Mouse (Mus musculus): ENCODE data around the gene Nucks1. TPM values are rescaled to one million over a fixed set of nuclear protein-coding genes. Genes with fewer than 3 reads are reported as not detected.

Gene Nucks1
- polyA plus RNA-seq, 1 experiment: 14.3 TPM

GRCm38 (mm10) chr1:131982907-131983306 is 72.6 kb downstream of the Nucks1 start:
- peak; percentile 77 for DNase-seq
- Histone ChIP-seq H3K27me3 (replicated peaks; ENCODE audit: control insufficient read depth, insufficient read depth, low read length) (no peaks in the 10 kb centered on the region), H3K36me3 (ENCODE audit: control insufficient read depth, insufficient read depth, low read length) (no peaks in the 10 kb centered on the region), H3K27ac (ENCODE audit: insufficient read depth, low read depth, low read length) (no peak overlapping the region), H3K4me3 (ENCODE audit: insufficient read depth, low read depth, low read length) (no peak overlapping the region), H3K4me1 (ENCODE audit: control insufficient read depth, insufficient read depth, low read length) (no peaks in the 10 kb centered on the region)
- WGBS: 9% methylated on average over 5 of the region's 5 CpGs
- TF ChIP-seq POLR2A (IDR thresholded peaks at IDR 0.05; ENCODE audit: low read depth, low read length): no peak
- TF ChIP-seq CTCF (conservative IDR thresholded peaks at IDR 0.05; ENCODE audit: insufficient read depth, insufficient read length, low read depth, low read length): peak; percentile 96

- no peak overlapping the region for H3K4me3 ChIP-seq (ENCODE audit: insufficient read depth, low read depth, low read length)
- TF ChIP-seq POLR2A (IDR thresholded peaks at IDR 0.05; ENCODE audit: low read depth, low read length) (no peak), CTCF (conservative IDR thresholded peaks at IDR 0.05; ENCODE audit: insufficient read depth, insufficient read length, low read depth, low read length) (no peak)
- H3K4me1 ChIP-seq (ENCODE audit: control insufficient read depth, insufficient read depth, low read length): no peaks in the 10 kb centered on the region
- DNase-seq: no peak
- 79% methylated on average over 2 of the region's 2 CpGs for WGBS
- no peaks in the 10 kb centered on the region for H3K27me3 ChIP-seq (replicated peaks; ENCODE audit: control insufficient read depth, insufficient read depth, low read length)
- H3K27ac ChIP-seq (ENCODE audit: insufficient read depth, low read depth, low read length): no peak overlapping the region
- H3K36me3 ChIP-seq (ENCODE audit: control insufficient read depth, insufficient read depth, low read length): no peaks in the 10 kb centered on the region
Measured at GRCm38 (mm10) chr1:131983806-131984205, 73.5 kb downstream of the Nucks1 start.

Other genes starting within 250 kb of the Nucks1 start
- gene Rab7b, start 221.8 kb upstream of the Nucks1 start, polyA plus RNA-seq (2012; rRNA removed): 1.6 and 2.2 TPM in 2 replicates
- gene Slc26a9, start 166.5 kb upstream of the Nucks1 start, polyA plus RNA-seq (2012; rRNA removed): not detected in 2 replicates
- 26.3 and 27.7 TPM in 2 replicates for gene Pm20d1, start 113.2 kb upstream of the Nucks1 start, polyA plus RNA-seq (2012; rRNA removed)
- 22.4 and 27.8 TPM in 2 replicates for gene Slc41a1, start 83.0 kb upstream of the Nucks1 start, polyA plus RNA-seq (2012; rRNA removed)
- 27.0 and 33.8 TPM in 2 replicates for gene Rab29, start 43.3 kb upstream of the Nucks1 start, polyA plus RNA-seq (2012; rRNA removed)
- gene Slc45a3, start 52.4 kb downstream of the Nucks1 start, polyA plus RNA-seq (2012; rRNA removed): 30.5 and 37.8 TPM in 2 replicates
- gene Elk4, start 97.1 kb downstream of the Nucks1 start, polyA plus RNA-seq (2012; rRNA removed): 18.4 and 27.8 TPM in 2 replicates
- 64.1 and 84.5 TPM in 2 replicates for gene Mfsd4a, start 157.5 kb downstream of the Nucks1 start, polyA plus RNA-seq (2012; rRNA removed)
- 69.3 and 73.8 TPM in 2 replicates for gene Cdk18, start 229.2 kb downstream of the Nucks1 start, polyA plus RNA-seq (2012; rRNA removed)

Measured in kidney, adult 2 months (tissue).